Mouse (Mus musculus) thymus, postnatal 4 days (tissue): ENCODE data around the gene Npvf.

Source experiments
- DNase-seq: peaks from one replicate; pipeline ENCODE4 v3.0.0; 2021

The Npvf gene

DNA sequence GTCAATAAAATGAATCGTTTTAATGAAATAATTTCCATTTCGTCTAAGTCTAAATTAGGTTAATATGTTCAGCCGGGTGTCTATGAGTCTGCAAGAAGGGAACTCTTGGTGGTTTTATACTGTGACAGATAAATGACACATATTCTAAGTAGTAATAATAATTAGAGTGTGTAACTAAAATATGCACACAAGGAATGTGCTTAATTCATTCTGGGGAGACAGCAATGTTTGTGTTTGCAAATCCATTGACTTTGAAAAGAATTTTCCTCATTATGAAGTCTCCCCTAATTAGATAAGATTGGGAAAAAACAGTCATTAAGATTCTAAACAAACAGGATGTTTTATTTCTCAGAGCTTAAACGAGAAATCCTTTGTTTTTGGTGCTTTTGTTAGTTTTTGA lies at the start of gene Npvf:
Gene Npvf (minus strand): TSS at position 84 of the 400 bp plus-strand sequence.
- DNase-seq = no peak

- DNase-seq = no peak
These were observed 35.0 kb upstream of the Npvf start for GRCm38 (mm10) chr6:50689121-50689815.

DNA sequence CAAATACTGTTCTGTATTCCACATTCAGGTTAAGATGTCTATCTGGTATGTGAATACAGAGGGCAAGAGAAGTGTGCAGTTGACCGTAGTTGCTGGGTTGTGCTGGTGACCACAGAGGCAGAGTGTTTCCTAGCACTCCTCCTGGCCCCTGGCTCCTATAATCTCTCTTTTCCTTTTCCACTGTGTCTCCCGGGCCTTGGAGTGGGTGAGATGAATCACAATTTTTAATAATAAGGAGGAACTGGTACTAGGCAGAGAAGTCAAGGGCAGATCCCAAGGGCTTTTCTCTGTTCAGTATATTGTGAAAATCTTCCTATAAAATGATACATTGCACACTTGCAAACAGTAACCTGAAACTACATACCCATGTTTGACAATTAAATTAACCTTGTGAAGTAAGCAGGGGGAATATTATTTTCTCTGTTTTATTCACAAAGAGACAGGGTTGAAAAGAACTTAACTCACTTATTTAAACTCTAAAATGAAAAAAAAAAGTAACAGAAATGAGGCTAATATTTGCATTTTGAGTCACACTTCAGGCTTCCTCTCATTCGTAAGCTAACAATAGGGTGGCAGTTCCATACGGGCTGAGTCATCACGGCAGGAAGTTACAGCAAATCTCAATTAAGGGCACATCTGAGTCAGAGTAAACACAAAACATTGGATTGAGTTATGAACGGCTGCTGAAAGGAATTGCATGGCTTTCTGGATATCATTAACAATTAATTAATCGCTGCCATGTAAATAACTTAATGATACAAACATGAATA lies 30.6 kb upstream of the Npvf start:
- no peak for DNase-seq

GRCm38 (mm10) chr6:50681491-50681890 lies 27.3 kb upstream of the Npvf start:
- DNase-seq = no peak

DNA sequence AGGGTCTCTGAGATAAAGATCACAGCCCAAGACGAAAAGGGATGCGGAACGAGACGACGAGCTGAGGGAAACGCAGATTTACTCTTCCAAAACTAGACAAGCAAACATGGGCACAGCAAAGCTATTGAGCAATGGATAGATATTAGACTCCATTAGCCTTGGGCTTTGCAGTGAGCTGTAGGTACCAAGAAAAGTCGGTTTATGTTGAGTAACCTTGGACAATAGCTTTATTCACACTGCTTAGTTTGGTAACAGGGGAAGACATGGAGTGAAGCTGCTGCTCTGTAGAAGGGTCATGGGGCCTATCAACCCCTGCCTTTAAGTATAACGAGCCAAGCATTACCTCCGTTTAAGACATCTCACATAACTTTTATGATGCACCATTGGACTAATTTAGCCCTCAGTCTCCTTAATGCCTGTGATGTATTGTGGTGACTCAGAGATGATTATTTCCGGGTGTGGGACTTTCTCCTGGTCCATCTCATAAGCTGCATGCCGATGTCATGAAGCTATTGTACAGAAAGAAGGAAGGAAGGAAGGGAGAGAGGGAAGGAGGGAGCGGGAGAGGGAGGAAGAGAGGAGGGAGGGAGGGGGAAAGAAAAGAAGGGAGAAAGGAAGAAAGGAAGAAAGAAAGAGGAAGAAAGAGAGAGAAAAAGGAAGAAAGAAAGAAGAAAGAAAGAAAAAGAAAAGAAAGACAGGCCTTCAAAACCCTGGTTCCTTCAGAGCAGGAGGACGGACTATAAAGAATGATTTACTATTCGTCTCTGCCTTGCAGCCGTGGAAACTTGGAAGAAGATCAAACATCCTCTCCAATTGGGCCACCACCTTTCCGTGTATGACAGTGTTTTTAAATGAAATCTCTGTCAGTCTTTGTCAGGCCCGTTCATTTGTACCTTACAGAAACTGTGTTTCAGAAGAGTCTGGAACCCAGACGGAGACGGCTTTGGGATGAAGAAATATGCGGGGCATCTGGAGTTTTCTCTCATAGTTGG lies 26.3 kb upstream of the Npvf start:
- no peak for DNase-seq

GRCm38 (mm10) chr6:50679486-50679828 lies 25.2 kb upstream of the Npvf start:
- no peak for DNase-seq

- DNase-seq = peak; percentile 65
These were observed 24.7 kb upstream of the Npvf start for GRCm38 (mm10) chr6:50678826-50679485.

GRCm38 (mm10) chr6:50671191-50671590 lies 17.0 kb upstream of the Npvf start:
- no peak for DNase-seq

GRCm38 (mm10) chr6:50666937-50667336 lies 12.7 kb upstream of the Npvf start:
- DNase-seq = no peak

DNA sequence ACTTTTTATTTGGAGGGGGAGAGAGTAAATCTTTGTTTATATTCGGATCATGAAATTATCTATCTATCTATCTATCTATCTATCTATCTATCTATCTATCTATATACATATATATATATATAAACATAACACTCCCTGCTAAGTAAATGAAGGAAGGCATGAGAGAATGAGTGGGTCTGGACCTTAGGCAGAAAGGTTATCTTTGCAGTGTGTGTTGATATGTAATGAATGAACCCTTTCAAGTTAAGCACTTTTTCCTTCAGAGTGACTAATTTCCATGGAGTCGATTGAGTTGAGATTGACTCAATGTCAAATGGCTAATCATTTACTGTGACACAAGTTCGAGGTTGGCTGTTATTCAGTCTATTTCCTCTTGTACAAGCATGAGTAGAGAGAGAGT lies 10.8 kb upstream of the Npvf start:
- no peak for DNase-seq

DNA sequence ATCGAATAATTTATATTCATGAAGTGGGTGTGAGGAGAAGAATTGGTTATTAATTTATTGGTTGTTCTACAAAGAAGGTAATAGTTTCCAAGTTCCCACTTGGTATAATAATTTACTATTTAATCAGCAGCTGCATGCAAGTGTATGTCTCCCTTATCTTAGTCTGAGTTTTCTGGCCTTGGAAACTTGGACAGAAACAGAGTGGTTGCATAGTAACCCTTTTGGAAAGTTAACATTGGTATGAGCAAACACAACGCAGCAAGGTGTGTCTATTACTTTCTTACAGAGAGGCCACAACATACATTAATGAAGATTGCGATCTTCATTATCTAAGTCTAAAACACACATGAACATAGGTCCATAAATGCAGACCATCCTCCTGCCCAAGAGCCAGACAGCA lies 10.0 kb upstream of the Npvf start:
- no peak for DNase-seq

DNA sequence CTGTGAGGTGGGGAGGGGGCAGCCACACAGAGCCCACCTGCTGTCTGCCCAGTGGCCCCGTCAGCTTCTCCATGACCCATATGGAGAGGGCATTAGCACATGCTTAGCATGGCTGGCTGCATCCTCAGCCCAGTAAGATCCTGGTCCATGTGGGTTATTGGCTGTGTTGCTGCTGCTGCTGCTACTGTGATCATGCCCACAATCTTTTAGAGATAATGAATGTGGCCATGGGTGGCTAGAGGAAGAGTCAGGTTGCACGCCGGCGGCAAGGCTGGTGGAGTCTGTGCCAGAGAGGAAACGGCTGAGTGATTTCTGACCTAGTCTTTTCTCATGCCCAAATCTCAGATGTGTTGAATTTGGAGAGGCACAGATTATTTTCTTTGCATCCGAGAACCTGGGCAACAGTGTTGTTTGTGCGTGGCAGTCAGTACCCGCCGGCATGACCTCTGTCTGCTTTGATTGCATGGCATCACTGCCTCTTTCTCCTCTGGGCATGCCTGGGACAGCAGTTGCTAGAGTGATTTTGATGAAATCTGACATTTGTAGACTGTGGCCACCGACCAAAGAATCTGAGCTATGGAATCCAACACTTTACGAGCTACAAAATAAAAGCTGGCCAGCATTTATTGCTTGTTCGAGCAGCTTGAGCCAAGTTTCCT lies 8.8 kb upstream of the Npvf start:
- DNase-seq = no peak

DNA sequence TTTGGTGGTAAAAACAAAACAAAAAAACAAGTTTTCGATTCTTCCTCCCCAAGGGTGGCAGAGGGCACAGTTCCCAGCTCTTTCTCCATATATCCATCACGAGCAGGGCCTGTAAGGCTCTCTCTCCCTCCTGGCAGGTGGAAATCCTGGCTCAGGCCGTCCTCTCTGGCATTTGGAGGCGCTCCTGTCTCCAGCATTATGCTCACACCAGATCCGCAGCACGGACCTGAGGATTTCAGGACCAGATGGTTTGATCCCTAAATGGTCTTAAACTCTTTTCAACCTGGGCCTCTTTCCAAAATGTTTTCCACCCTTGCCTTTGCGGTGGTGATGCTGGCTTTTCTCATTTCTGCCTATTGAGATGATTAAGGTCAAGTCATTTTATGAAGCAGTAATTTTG lies 7.5 kb upstream of the Npvf start:
- DNase-seq = no peak

DNA sequence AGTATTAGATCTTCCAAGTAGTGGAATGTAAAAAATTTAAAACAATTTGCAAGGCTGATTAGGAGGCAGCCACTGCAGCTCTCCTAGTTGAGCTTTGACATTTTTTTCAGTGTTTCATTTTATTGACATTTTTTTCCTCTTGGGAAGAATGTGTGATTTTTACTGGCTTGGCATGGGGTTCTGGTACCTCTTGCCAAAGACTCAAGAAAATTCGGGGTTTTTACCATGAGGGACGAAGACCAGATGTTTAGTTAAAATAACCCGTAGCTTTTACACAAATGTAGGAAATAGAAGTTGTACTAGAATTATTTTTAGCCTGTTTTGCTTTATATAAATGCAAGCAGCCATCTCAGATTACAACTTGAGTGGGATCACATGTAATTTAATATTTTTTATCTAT lies 4.2 kb upstream of the Npvf start:
- no peak for DNase-seq

DNA sequence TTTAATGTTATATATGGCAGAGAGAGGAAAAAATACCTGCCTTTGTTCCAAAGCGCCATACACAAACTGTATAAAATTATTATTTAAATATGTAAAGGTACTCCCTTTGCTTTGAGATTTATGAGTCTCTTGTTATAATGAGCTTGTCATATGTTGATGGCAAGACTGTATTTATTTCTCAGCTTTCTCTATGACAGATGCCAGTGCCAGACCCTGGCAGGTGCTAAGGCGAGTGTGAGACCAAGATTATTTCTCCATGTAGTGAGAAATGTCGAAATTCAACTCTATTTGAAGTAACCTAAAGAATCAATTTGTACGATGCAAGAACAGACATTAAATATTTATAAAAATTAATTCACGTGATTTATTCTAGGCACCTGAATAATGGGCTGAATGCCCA lies 3.8 kb upstream of the Npvf start:
- DNase-seq = no peak

DNA sequence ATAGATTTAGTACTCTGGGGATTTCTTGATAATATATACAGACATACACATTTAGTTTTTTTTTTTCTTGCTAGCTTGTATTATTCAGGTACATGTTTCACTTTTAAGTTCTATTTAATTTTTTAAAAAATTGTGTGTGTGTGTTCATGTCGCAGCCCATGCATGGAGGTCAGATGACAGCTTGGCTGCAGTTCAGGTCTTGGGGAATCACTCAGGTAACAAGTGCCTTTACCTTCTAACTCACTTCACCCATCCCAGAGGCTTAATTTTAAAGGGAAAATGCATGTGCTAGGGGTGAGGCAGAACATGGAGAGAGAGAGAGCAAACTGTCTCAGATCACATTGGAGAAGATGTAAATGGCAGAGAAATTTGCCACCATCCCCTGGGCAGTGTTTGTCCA lies 2.2 kb upstream of the Npvf start:
- no peak for DNase-seq

DNA sequence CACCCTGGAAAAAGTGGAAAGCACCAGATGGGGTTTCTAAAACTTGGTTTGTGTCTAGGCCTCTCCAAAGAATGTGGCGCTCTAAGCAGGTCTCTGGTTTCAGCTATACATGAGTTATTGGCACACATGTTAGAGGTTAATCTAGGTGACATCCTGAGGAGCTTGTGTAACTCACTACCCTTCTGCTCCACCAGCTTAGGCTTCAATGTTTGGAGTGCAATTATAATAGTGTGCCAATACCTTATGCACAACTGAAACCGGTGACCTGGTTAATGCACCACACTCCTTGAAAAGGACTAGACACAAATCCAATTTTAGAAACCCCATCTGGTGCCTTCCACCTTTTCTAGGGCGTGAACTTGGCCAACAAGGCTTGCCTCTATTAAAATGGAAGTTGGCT lies 1.7 kb upstream of the Npvf start:
- no peak for DNase-seq

DNA sequence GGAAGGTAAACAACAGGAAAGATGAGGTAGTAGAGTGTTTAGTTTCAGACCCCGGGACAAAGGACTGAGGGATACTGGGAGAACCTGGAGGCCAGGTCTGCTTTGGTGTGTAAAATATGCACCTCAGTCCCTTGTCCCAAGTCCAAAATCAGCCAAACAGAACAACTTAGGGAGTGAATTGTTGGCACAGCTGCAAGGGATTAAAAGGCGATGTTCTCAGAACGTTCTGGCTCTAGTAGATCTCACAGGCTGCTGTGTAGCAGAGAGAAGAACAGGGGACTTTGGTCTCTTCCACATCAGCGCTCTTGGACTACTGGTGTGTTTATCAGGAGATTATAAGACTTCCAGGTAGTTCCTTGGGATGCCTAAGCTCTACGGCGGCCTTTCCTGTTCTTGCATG lies 6.6 kb downstream of the Npvf start:
- no peak for DNase-seq

GRCm38 (mm10) chr6:50646659-50647058 lies 7.6 kb downstream of the Npvf start:
- DNase-seq = no peak

GRCm38 (mm10) chr6:50644701-50645100 lies 9.5 kb downstream of the Npvf start:
- DNase-seq = no peak

GRCm38 (mm10) chr6:50641898-50642297 lies 12.3 kb downstream of the Npvf start:
- DNase-seq = no peak

DNA sequence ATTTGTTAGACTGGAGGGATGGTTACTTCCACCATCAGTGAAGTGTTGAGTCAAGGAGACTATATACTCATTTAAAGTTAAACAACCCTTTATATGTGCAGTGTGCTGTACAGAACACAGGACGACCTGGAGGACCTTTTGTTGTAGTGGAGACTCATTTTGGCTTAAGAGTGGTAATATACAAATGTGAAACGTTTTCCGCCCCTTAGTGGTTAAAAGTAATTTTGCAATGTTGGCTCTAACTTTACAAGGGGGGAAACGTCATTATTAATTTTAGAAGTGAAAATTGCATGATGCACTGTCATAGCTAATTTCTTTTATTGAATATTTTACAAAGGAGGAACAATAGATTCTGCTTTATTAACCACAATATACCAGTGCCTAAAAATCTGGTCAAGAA lies 13.9 kb downstream of the Npvf start:
- peak; percentile 13 for DNase-seq
